Mouse (Mus musculus) gastrocnemius, postnatal 36 days (tissue): ENCODE measurements around the gene Trim24. TPM values are rescaled to one million over a fixed set of nuclear protein-coding genes. Genes with fewer than 3 reads are reported as not detected.

ENCODE experiments used
- DNase-seq, 2 experiments: peaks; one replicate each; pipeline ENCODE4 v3.0.0; 2022
- intact Hi-C: fragments of 180-260 bp; cut with DNase I; formaldehyde crosslinking; loops from one replicate; pipeline ENCODE4 v1.15.1; 2025
- total RNA-seq, 2 experiments: library from RNA; stranded (reverse); gene quantifications; 2 replicates each; pipeline ENCODE4 v1.2.3; 2021

Trim24 gene
- total RNA-seq, 2 experiments from 2014 or later: 34.3 TPM

DNA sequence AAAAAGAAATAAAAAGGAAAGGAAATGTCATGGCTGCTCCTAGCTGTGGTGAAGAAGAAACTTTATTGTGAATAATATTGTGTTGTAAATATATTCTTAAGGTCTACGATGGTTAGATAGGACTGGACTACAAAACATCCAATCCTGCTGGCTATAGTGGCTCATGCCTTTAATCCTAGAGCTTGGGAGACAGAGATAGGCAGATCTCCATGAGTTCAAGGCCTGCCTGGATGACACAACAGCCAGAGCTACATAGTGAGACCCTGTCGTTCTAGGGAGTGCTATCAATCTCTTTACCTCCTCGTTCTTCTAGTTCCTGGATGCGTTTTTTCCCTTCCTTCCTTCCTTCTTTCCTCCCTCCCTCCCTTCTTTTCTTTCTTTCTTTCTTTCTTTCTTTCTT, 12.5 kb upstream of the Trim24 start:
- no peak for DNase-seq
- intact Hi-C loops: no loop called here

DNA sequence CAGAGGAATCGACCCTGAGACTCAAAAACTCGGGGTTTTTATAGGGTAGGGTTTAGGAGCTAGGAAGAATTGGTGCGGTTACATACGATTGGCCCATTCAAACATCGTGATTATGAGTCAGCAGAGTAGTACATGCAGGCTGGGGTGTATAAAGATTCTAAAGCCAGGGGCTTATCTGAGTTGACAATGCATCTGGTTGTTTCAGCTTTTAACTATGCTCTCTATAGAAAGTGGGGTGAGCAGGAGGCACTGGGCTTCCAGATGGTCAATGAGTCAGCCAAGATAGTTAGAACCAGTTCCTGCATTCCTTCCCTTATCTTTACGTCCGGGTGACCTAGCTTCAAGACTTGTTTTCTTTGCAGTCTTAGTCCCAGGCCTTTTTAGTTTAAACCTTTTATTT, 7.7 kb upstream of the Trim24 start:
- no peak for DNase-seq
- intact Hi-C loops: no loop called here

DNA sequence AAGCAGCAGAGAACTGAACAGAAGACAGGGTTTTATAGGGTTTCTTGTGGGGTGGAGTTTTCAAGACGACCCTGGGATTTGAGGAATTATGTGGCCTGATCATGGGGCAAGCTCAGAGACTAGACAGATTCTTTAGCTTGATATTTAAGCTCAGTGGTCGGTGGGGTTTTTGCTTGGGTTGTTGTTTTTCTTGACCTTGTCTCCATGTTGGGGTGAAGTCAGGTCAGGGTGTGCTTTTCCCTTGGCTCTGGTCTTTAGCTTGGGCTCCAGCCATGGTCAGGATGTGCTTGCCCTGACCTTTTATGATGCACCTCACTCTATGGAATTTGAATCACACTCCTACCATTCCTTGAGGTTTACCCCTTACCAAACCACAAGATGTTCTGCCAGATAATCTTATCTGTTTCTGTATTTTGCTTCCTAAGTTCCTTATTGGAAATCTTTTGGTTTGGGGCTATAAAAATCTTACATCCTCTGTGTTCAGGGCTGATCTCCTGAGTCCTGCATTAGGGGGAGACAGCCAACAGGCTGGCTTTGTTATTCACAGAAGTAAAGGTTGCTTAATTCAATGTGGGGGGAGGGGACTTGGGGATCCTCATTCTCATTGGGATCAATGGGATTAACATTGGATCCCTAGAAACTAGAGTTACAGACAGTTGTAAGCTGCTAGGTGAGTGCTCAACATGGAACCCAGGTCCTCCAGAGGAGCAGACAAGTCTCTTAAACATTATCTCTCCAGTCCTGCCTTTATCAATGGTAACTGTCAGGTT, 6.5 kb upstream of the Trim24 start:
- no peak for DNase-seq
- intact Hi-C loops: no loop called here

DNA sequence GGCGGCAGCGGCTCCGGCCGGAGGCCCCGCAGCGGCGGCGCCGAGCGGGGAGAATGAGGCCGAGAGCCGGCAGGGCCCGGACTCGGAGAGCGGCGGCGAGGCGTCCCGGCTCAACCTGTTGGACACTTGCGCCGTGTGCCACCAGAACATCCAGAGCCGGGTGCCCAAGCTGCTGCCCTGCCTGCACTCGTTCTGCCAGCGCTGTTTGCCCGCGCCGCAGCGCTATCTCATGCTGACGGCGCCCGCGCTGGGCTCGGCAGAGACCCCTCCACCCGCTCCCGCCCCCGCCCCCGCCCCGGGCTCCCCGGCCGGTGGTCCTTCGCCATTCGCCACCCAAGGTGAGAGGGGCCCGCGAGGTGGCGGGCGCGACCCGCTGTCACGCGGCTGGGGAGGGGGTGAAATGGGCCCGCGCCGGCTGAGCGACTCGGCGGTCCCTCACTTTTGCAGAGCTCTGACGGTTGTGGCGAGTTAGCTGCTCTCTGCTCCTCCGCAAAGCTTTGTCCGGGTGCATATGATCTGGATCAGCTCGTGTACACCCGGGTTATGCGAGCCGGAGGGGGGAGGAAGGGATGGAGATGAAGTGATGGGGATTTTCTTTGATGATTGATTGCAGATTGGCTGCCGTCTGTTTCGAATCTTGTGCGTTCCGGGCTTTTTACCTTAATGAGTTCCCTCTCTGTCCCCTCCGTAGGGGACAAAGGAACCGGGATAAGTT, 683 bp downstream of the Trim24 start:
- intact Hi-C loops: loop anchor here (10.0 kb wide), 1 partner anchor 266 kb away; no protein-coding TSS in a partner anchor
- peak; percentile 8 to 44 for DNase-seq

DNA sequence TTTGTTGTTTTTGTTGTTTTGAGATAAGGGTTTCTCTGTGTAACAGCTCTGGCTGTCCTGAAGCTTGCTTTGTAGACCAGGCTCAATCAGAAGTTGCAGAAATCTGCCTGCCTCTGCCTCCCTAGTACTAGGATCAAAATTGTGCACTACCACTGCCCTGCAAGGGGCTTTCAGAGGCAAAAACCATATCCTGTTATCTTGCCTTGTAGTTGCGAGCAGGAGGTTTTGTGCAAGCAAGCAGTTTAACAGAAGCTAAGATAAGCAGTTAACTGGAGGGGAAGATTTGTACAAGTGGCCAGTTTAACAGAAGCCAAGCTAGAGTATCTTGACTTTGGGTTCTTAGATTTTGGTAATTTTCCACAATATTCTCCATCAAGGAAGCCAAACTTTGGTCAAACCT, 2.2 kb downstream of the Trim24 start:
- no peak for DNase-seq
- intact Hi-C loops: loop anchor here (10.0 kb wide), 1 partner anchor 268 kb away; no protein-coding TSS in a partner anchor

DNA sequence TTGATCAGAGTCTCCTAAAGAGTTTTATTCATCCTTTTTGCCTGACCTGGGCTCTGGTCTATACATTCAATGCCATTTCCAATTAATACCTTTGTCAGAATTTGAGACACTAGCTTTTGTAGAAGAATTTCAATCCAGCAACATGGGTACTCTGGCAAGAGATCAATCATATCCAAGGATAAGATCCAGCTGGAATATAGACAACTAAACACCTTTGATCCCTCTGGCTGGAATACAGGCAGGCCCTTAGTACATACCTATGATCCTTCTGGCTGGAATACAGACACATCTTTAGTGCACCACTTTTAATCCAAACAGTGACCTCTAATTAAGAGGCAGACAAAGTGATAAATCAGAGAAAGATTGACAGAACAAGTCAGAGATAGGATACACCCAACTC, 3.1 kb downstream of the Trim24 start:
- DNase-seq: no peak
- intact Hi-C loops: loop anchor here (10.0 kb wide), 1 partner anchor 269 kb away; no protein-coding TSS in a partner anchor

DNA sequence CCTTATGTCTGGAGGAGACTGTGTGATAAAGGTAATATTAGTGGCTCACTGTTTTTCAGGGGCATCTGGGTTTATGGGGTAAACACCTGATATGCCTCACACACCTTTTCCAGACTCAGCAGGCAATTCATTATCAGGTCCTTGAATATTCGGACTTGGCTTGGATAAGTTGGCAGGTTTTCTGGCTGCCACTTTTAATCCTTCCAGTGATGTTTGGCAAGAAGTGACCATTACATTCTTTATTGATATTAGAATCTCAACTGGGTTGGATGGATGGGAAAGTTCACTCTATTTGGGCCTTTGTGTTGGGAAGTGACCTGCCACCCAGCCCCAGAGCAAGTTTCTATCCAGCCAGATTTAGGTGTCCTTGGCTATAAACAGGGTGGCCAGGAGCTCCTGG, 7.6 kb downstream of the Trim24 start:
- no peak for DNase-seq
- intact Hi-C loops: loop anchor here (10.0 kb wide), 1 partner anchor 273 kb away; no protein-coding TSS in a partner anchor

DNA sequence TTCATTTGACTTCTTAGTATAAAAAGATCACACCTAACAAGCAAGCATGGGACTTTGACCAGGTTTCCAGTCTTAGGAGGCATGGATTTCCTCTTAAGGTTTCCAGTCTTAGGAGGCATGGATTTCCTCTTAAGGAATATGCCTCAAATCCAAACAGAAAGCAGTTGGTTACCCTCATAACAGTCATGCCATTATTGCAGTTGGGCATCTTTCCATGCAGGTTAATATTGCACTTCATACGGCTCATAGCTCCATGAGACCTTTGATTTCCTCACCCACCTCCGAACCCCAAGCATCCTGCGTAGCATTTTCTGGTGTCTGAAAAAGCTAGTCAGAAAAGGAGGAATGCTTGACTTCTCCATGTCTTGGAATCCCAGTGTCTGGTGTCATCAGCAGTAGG, 10.0 kb downstream of the Trim24 start:
- no peak for DNase-seq
- intact Hi-C loops: no loop called here

DNA sequence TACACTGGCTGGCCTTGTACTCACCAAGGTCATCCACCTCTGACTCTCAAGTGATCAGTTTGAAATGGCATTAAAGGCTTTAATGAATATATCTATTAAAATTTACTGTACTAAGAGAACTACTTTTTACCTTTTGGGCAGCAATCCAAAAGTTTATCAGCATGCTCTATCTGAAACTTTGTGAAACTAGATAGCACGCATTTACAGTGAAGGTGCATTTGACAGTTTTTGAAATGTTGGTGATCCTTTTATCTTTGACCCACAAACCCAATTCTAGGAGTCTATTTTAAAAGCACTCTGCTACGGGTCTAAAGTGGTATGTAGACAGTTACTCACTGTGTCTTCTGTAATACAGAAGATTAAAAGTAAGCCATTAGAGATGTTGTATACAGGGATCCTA, 23.0 kb downstream of the Trim24 start:
- no peak for DNase-seq
- intact Hi-C loops: no loop called here

DNA sequence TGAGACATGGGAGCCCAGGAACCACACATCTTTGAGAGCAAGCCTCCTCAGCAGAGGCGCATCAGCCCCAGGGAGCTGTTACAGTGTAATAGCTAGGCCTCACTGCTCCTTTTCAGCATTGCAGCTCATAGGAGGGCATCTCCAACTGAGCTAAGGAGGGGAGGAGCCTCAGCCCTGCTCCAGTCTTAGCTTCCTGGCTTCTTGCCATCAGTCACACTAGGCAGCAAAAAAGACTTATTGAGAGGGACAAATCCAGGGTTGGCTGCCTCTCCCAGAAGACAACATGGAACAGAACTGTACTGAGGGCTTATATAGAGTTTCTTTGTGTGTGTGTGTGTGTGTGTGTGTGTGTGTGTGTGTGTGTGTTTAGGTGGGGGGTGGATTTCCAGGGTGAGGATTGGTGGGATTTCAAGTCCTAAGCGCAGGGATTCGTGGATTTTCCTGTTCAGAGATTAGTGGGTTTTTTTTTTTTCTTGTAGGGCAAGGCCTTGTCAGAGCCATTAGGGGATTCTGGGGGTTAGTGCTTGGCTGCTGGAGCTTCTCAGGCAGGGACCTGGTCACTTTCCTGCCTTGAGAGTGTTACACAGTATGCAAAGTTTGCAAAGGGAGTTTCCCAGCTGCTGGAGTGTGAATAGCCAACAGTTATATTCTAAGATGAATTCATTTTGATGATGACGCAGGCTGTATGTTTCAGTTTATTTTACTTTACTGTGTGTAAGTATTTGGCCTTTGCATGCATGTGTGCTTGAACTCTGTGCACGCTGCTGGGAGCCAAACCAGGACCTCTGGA, 25.2 kb downstream of the Trim24 start:
- DNase-seq: no peak
- intact Hi-C loops: no loop called here

DNA sequence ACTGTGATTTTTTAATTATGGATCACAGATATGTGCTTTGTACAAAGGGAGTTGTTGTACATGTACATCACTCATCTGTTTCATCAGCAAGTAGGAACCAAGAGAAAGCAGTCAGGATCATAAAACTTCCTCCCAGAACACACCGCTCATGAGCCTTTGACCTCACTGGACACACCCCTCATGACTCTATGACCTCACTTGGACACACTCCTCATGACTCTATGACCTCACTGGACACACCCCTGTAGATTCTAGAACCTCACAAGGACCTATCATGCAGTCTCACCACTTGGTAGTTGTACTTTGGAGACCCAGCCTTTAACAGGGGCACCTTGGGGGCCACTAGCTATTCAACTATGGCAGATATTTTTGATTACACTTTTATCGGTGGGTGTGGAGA, 29.6 kb downstream of the Trim24 start:
- intact Hi-C loops: no loop called here
- no peak for DNase-seq

DNA sequence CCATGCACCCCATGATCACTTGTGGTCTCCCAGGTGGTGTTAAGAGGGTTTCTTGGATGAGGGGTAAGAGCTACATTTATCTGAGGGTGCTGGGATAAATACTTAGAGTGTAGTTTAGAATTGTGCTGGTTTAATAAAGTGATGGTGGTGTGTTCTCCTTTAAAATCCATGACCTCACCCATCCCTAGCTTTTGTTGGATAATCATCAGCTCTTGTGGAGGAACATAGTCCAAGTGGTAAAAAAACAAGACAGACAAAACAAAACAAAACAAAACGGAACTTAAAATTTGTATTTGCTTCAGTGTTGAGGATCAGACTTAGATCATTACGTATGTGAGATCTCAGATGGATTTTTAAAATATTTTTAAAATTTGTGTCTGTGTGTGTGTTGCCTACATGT, 31.2 kb downstream of the Trim24 start:
- no peak for DNase-seq
- intact Hi-C loops: no loop called here

DNA sequence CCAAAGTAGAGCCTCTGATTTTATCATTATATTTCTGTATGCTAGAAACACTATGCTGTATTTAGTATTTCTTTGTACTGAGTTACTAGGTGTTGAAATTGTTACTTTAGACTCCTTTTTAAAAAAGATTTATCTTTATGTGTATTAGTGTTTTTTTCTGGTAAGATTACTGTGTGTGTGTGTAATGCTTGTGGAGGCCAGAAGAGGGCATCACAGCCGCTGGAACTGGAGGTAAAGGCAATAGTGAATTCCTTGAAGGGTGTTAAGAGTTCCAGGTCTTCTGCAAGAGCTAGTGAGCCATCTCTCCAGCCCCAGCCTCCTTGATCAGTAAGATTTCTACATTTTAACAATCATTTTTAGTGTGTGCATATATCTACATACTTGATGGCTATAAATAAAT, 33.2 kb downstream of the Trim24 start:
- intact Hi-C loops: no loop called here
- DNase-seq: no peak

DNA sequence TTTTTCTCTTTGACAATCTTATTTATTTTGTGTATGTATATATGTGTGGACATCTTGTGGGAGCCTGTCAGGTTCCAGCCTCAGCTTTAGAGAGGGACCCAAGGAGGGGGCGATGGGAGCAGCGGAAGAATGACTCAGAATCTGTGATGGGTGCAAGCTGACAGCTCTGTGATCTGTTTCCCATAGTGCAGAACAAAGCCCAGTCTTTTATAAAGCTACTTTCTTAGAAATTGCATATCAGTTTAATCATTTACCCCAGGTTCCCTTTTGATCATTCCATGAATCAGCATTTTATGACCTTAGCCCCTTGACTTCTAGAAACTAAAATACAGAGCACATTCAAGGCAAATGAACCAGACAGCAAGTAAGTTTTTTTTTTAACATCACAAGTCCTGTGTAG, 42.9 kb downstream of the Trim24 start:
- intact Hi-C loops: no loop called here
- DNase-seq: no peak

DNA sequence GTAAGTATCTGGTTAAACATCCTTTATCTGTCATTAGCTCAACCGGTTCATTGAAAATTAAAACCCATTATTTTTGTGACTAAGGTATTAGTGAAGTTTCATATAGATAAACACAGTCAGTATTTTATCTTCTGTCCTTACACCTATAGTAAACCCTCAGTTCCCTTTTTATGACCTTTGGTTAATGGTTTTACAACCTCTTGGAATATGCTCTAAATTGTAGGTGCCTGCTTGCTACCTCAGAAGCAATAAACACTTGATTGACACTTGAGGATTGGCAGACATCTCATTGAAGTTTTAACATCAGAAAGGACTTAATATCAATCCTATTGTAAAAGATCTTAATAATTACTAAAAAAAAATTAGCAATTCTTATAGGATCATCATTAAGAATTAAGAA, 54.5 kb downstream of the Trim24 start:
- intact Hi-C loops: no loop called here
- no peak for DNase-seq

DNA sequence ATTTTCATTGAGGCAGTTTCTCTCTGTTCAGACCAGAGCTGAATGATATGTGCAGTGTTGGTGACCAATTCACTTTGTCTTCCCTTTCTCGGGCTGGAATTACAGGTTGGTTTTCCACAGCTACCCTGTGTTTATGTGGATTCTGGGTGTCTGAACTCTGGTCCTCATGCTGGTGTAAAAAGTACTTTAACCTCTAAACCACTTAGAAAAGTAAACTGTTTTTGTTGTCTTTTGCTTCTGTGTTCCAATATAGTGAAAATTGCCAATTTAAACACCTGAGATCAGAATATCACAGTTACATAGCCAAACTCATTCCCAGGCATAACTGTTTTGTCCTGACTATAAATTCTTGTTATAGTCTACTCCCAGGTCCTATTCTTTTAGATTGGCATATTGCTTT, 56.1 kb downstream of the Trim24 start:
- no peak for DNase-seq
- intact Hi-C loops: no loop called here

DNA sequence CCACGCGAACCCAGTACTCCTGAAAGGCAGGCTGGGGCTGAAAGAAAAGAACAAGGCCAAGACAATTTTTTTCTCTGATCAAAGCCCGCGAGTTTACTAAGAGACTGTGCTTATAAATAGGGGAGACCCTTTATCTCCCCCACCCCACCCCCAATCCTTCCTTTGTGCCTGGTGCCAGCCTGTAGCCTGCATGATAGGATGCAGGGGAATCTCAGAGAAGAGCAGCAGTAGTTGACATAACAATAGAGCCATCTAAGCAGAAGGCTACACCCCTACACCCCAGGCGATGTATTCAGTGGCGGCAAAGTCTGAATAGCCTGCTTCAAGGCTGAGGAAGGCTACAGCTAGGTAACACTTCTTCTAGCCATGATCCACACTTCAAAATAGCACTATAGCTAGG, 65.9 kb downstream of the Trim24 start:
- DNase-seq: no peak
- intact Hi-C loops: no loop called here

DNA sequence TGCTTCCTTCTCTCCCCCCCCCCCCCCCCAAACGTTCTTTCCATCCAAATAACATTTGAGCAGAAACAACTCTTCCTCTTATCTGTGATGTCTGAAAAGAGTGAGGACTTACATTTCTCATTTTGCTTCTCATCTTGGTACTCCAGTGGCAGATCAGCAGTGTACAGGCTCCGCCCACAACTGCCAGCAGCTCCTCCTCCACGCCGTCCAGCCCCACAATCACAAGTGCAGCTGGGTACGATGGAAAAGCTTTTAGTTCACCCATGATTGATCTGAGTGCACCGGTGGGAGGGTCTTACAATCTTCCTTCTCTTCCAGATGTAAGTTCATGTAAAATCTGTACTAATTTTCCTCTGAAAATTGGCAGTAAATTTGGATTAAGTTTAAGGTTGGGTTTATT, 80.7 kb downstream of the Trim24 start:
- no peak for DNase-seq
- intact Hi-C loops: no loop called here

DNA sequence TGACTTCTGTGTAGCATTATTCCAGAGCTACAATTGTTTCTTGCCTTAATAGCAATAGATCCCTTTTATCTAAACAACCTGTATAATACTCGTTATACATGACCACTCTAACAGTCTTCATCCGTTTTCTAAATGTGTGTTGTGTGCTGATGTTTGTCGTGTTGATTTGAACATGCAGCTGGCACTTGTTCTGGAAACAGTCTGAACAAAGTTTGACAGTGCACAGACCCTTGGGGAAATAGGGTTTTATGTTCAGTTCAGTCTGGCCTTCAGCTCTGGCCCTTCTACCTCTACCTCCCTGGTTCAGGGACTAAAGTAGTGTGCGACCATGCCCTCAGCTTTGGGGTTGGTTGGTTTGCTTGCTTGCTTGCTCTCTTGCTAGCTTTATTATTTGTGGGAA, 96.8 kb downstream of the Trim24 start:
- no peak for DNase-seq
- intact Hi-C loops: no loop called here

DNA sequence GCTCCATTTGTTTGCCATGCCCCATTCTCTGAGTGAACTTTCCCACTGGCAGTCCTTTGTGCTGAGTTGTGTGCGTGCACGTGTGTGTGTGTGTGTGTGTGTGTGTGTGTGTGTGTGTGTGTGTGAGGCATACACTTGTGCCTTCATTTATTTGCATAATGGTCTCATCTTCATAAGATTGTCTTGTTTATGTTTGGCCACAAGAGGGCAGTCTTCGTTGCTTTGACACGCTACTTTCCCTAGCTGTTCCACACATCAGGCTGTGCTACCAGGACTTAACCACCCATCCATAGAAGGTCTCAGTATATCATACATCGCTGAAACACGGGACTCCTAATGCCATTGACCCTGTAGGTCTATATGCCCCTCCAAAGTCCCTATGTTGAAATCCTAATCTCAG, 136.8 kb downstream of the Trim24 start:
- DNase-seq: peak in 1 of 2 experiments; percentile 22
- intact Hi-C loops: no loop called here

DNA sequence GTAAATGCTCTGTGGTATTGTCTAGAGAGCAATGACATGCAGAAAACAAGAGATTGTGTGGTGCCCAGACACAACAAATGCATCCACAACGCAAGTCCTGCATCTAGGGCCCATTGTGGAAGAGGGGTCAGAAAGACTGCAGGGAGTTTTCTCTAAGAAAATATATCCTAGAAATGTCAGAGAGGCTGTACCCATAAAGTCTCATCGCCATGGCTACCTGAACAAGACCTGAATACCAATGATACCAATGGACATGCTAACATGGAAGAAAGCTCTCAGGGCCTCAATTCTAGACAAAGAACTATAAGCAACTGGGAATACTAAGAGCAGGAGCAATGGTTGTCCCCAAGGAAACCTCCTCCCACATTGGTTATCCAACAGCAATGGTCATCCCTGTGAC, 142.2 kb downstream of the Trim24 start:
- intact Hi-C loops: no loop called here

More for the DNA sequence above, 142.2 kb downstream of the Trim24 start:
- DNase-seq: no peak
